Mouse (Mus musculus) MEL (cell line): ENCODE measurements around the gene Pawr. TPM values are rescaled to one million over a fixed set of nuclear protein-coding genes. Genes with fewer than 3 reads are reported as not detected.

Experiments
- DNase-seq: peaks from one replicate; pipeline ENCODE4 v3.0.0; 2011; ENCODE audit warnings: low read depth, low spot score
- H3K27ac ChIP-seq: 2 replicates; pipeline ENCODE4 v1.5.1; 2012; ENCODE audit warnings: low read depth, mild to moderate bottlenecking, control low read depth, low read length, moderate library complexity; ENCODE audit not compliant: control insufficient read depth
- H3K27me3 ChIP-seq, 2 experiments: fragments of 150-350 bp in 1 of 2; sonication (generic) in 1 of 2; 2 replicates each; pipeline ENCODE4 v1.6.1; 2012; ENCODE audit warnings: low read length in 2 of 2, mild to moderate bottlenecking in 2 of 2, improper control_type of control experiment in 1 of 2, moderate library complexity in 1 of 2; ENCODE audit not compliant: insufficient read depth in 2 of 2, control insufficient read depth in 1 of 2
- H3K36me3 ChIP-seq, 2 experiments: 2 replicates each; pipeline ENCODE4 v1.6.1; 2012 to 2014; ENCODE audit warnings: low read length in 2 of 2, improper control_type of control experiment in 1 of 2, inconsistent platforms in 1 of 2, mild to moderate bottlenecking in 1 of 2; ENCODE audit not compliant: insufficient read depth in 2 of 2, control insufficient read depth in 1 of 2
- H3K4me1 ChIP-seq, 2 experiments: fragments of 150-350 bp in 1 of 2; sonication (generic) in 1 of 2; 2 replicates each; pipeline ENCODE4 v1.6.1; 2012; ENCODE audit warnings: low read length in 2 of 2, improper control_type of control experiment in 1 of 2, mild to moderate bottlenecking in 1 of 2; ENCODE audit not compliant: insufficient read depth in 2 of 2, control insufficient read depth in 1 of 2
- H3K4me3 ChIP-seq, 2 experiments: fragments of 150-350 bp in 1 of 2; sonication (generic) in 1 of 2; 2 replicates each; pipeline ENCODE4 v1.5.1; 2012; ENCODE audit warnings: low read depth in 2 of 2, low read length in 2 of 2, mild to moderate bottlenecking in 2 of 2, moderate library complexity in 2 of 2, control low read depth in 1 of 2, improper control_type of control experiment in 1 of 2; ENCODE audit not compliant: control insufficient read depth in 1 of 2, insufficient read depth in 1 of 2
- H3K79me2 ChIP-seq: 2 replicates; pipeline ENCODE4 v1.6.1; 2012; ENCODE audit warnings: mild to moderate bottlenecking, low read length, moderate library complexity; ENCODE audit not compliant: control insufficient read depth, poor library complexity, insufficient read depth
- H3K9ac ChIP-seq: 2 replicates; pipeline ENCODE4 v1.6.1; 2012; ENCODE audit warnings: low read depth, mild to moderate bottlenecking, control low read depth, low read length, moderate library complexity; ENCODE audit not compliant: control insufficient read depth, poor library complexity, severe bottlenecking
- H3K9me3 ChIP-seq: fragments of 150-350 bp; sonication (generic); replicated peaks from 2 replicates; pipeline ENCODE4 v1.6.1; 2012; ENCODE audit warnings: mild to moderate bottlenecking, low read length, improper control_type of control experiment, moderate library complexity; ENCODE audit not compliant: insufficient read depth
- CHD2 ChIP-seq: IDR thresholded peaks from 2 replicates; pipeline ENCODE4 v1.6.1; 2011; ENCODE audit warnings: low read length, improper control_type of control experiment
- CTCF ChIP-seq, 3 experiments: IDR thresholded peaks in 2 of 3; conservative IDR thresholded peaks in 1 of 3; 2 replicates each; pipeline ENCODE4 v1.5.1; 2011 to 2012; ENCODE audit warnings: low read length in 3 of 3, low read depth in 2 of 3, mild to moderate bottlenecking in 2 of 3, improper control_type of control experiment in 1 of 3, inconsistent platforms in 1 of 3, mixed read lengths in 1 of 3, moderate library complexity in 1 of 3; ENCODE audit not compliant: control insufficient read depth in 1 of 3, insufficient read depth in 1 of 3, poor library complexity in 1 of 3, severe bottlenecking in 1 of 3
- ELF1 ChIP-seq: IDR thresholded peaks from 2 replicates; pipeline ENCODE4 v1.6.1; 2014; ENCODE audit warnings: low read depth, mild to moderate bottlenecking, inconsistent platforms, low read length, improper control_type of control experiment, moderate library complexity
- GATA1 ChIP-seq: IDR thresholded peaks from 2 replicates; pipeline ENCODE4 v1.6.1; 2011; ENCODE audit warnings: low read depth, low read length, improper control_type of control experiment
- HCFC1 ChIP-seq: IDR thresholded peaks from 2 replicates; pipeline ENCODE4 v1.6.1; 2012; ENCODE audit warnings: low read depth, mild to moderate bottlenecking, inconsistent platforms, low read length, improper control_type of control experiment, moderate library complexity
- JUND ChIP-seq: IDR thresholded peaks from 2 replicates; pipeline ENCODE4 v1.6.1; 2011; ENCODE audit warnings: low read depth, mild to moderate bottlenecking, improper control_type of control experiment, low read length
- MAX ChIP-seq: IDR thresholded peaks from 2 replicates; pipeline ENCODE4 v1.6.1; 2011; ENCODE audit warnings: low read length, improper control_type of control experiment
- MAZ ChIP-seq: IDR thresholded peaks from 2 replicates; pipeline ENCODE4 v1.6.1; 2012; ENCODE audit warnings: low read depth, mild to moderate bottlenecking, inconsistent platforms, low read length, improper control_type of control experiment
- POLR2A ChIP-seq, 2 experiments: IDR thresholded peaks; 2 replicates each; pipeline ENCODE4 v1.6.1; 2011 to 2012; ENCODE audit warnings: low read length in 2 of 2, mild to moderate bottlenecking in 2 of 2, control low read depth in 1 of 2, improper control_type of control experiment in 1 of 2, low read depth in 1 of 2, moderate library complexity in 1 of 2; ENCODE audit not compliant: control insufficient read depth in 1 of 2, insufficient read depth in 1 of 2, poor library complexity in 1 of 2
- POLR2AphosphoS5 ChIP-seq: IDR thresholded peaks from 2 replicates; pipeline ENCODE4 v1.6.1; 2012; ENCODE audit warnings: low read depth, borderline replicate concordance, mild to moderate bottlenecking, inconsistent platforms, low read length, moderate library complexity, mixed read lengths
- RCOR1 ChIP-seq: IDR thresholded peaks from 2 replicates; pipeline ENCODE4 v1.6.1; 2012; ENCODE audit warnings: low read depth, mild to moderate bottlenecking, inconsistent platforms, low read length, improper control_type of control experiment
- TAL1 ChIP-seq: IDR thresholded peaks from 2 replicates; pipeline ENCODE4 v1.6.1; 2012; ENCODE audit warnings: mild to moderate bottlenecking, inconsistent platforms, low read length, moderate library complexity, mixed read lengths
- TBP ChIP-seq: IDR thresholded peaks from 2 replicates; pipeline ENCODE4 v1.8.0; 2011; ENCODE audit warnings: low read depth, low read length, improper control_type of control experiment
- TCF12 ChIP-seq: IDR thresholded peaks from 2 replicates; pipeline ENCODE4 v1.6.1; 2014; ENCODE audit warnings: low read depth, mild to moderate bottlenecking, inconsistent platforms, low read length, improper control_type of control experiment, moderate library complexity
- UBTF ChIP-seq: IDR thresholded peaks from 2 replicates; pipeline ENCODE4 v1.6.1; 2012; ENCODE audit warnings: low read depth, mild to moderate bottlenecking, inconsistent platforms, low read length, improper control_type of control experiment, moderate library complexity, borderline replicate concordance; ENCODE audit not compliant: insufficient read depth
- USF2 ChIP-seq, 2 experiments: IDR thresholded peaks; 2 replicates each; pipeline ENCODE4 v1.6.1; 2011 to 2012; ENCODE audit warnings: improper control_type of control experiment in 2 of 2, low read length in 2 of 2, borderline replicate concordance in 1 of 2, inconsistent platforms in 1 of 2, low read depth in 1 of 2, mild to moderate bottlenecking in 1 of 2; ENCODE audit not compliant: insufficient read depth in 1 of 2
- ZKSCAN1 ChIP-seq: IDR thresholded peaks from 2 replicates; pipeline ENCODE4 v1.6.1; 2012; ENCODE audit warnings: low read depth, mild to moderate bottlenecking, inconsistent platforms, low read length, improper control_type of control experiment, moderate library complexity
- polyA plus RNA-seq, 2 experiments: library from polyadenylated mRNA; stranded (reverse) in 1 of 2; unstranded in 1 of 2; fragments of >175 nt in 1 of 2; fragments of >200 nt in 1 of 2; gene quantifications; 2 replicates each; pipeline versions ENCODE4 v1.2.1 to v1.2.4; 2012; ENCODE audit warnings: low replicate concordance in 2 of 2, low read depth in 1 of 2; ENCODE audit not compliant: insufficient read length in 2 of 2, insufficient read depth in 1 of 2, missing spikeins in 1 of 2
- total RNA-seq: library from RNA; depleted of rRNA; stranded (reverse); fragments of 300-350 nt; gene quantifications from 2 replicates; pipeline ENCODE4 v1.2.3, GENCODE M21; 2012

Pawr gene
- total and polyA plus RNA-seq, 3 experiments = 20.7 to 29.6 TPM; not detected in 1

DNA sequence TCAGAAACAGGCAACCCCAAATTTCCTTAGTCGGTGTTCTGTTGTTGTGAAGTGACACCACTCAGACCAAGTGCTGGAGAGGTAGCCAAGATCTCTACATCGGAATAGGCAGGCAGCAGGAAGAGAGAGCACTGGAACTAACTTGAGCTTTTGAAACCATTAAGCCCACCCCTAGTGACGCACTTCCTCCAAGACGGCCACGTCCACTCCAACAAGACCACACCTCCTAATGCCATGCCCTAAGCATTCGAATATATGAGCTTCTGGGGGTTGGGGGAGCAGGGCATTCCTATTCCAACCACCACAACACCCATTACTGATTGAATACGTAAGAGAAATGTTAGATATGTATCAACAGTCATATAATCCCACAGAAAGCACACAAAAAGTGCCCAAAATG, 35.5 kb upstream of the Pawr start:
- Histone ChIP-seq H3K27ac (no peak overlapping the region), H3K9ac (peak overlapping the region; percentile 35; the same call in 1 of the 2 replicates)
- DNase-seq = no peak

GRCm38 (mm10) chr10:108298261-108298660, 33.7 kb upstream of the Pawr start:
- no peaks in the 10 kb centered on the region for H3K27me3 ChIP-seq
- no peak for DNase-seq
- H3K36me3 ChIP-seq = no peaks in the 10 kb centered on the region
- H3K9me3 ChIP-seq = no peaks in the 10 kb centered on the region
- TF ChIP-seq MAZ = no peak
- no peak for TF ChIP-seq TBP
- TF ChIP-seq HCFC1 = no peak
- TF ChIP-seq MAX = no peak
- no peak for TF ChIP-seq UBTF
- no peak for TF ChIP-seq CTCF (IDR thresholded peaks at IDR 0.05 in 2 of 3, conservative IDR thresholded peaks at IDR 0.05 in 1 of 3; ENCODE audit: control insufficient read depth in 1 of 3, insufficient read depth in 1 of 3, low read depth in 2 of 3, low read length in 3 of 3, poor library complexity in 1 of 3, severe bottlenecking in 1 of 3)
- no peak for TF ChIP-seq POLR2AphosphoS5
- no peak for TF ChIP-seq GATA1
- TF ChIP-seq ZKSCAN1 = no peak
- no peak for TF ChIP-seq POLR2A (IDR thresholded peaks at IDR 0.05; ENCODE audit: control insufficient read depth in 1 of 2, insufficient read depth in 1 of 2, low read depth in 1 of 2, low read length in 2 of 2, poor library complexity in 1 of 2)
- no peak for TF ChIP-seq TCF12
- no peak for TF ChIP-seq RCOR1
- no peak for TF ChIP-seq ELF1
- TF ChIP-seq CHD2 = no peak
- TF ChIP-seq TAL1 = no peak
- no peak for TF ChIP-seq JUND
- H3K4me3 ChIP-seq = no peak overlapping the region
- H3K4me1 ChIP-seq = no peaks in the 10 kb centered on the region
- no peak overlapping the region for H3K9ac ChIP-seq
- H3K79me2 ChIP-seq = no peaks in the 10 kb centered on the region
- no peak overlapping the region for H3K27ac ChIP-seq

More for the DNA sequence above, 35.5 kb upstream of the Pawr start:
- no peaks in the 10 kb centered on the region for H3K79me2 ChIP-seq
- no peak for TF ChIP-seq USF2 (IDR thresholded peaks at IDR 0.05; ENCODE audit: borderline replicate concordance in 1 of 2, insufficient read depth in 1 of 2, low read depth in 1 of 2, low read length in 2 of 2)
- H3K4me1 ChIP-seq = no peaks in the 10 kb centered on the region
- no peaks in the 10 kb centered on the region for H3K9me3 ChIP-seq
- no peaks in the 10 kb centered on the region for H3K27me3 ChIP-seq
- H3K4me3 ChIP-seq = peak overlapping the region; percentile 38 to 46; a peak in 3 of 4 replicates
- H3K36me3 ChIP-seq = no peaks in the 10 kb centered on the region
